Mouse (Mus musculus): ENCODE measurements around the gene Trpm3. TPM values are rescaled to one million over a fixed set of nuclear protein-coding genes. Genes with fewer than 3 reads are reported as not detected.

Gene Trpm3
- polyA plus RNA-seq, 1 experiment from 2014 or later: 39.8 TPM

- 80% methylated on average over 14 of the region's 14 CpGs for WGBS
- no peak overlapping the region for H3K4me2 ChIP-seq (ENCODE audit: low read length)
Measured at GRCm38 (mm10) chr19:22960450-22961265, 821.8 kb downstream of the Trpm3 start.

GRCm38 (mm10) chr19:22962001-22962708 is 823.3 kb downstream of the Trpm3 start:
- Histone ChIP-seq H3K4me2 (ENCODE audit: low read length) (no peak overlapping the region), H3K27ac (ENCODE audit: low read depth, low read length) (no peak overlapping the region), H3K4me1 (ENCODE audit: control insufficient read depth, insufficient read depth, low read depth, low read length) (peaks cover 3% of the 10 kb centered on the region; the same call in 1 of the 2 replicates), H3K9ac (ENCODE audit: low read depth, low read length) (no peak overlapping the region), H3K27me3 (replicated peaks; ENCODE audit: control insufficient read depth, insufficient read depth, low read length) (no peaks in the 10 kb centered on the region), H3K36me3 (ENCODE audit: control insufficient read depth, insufficient read depth, low read length) (no peaks in the 10 kb centered on the region), H3K4me3 (ENCODE audit: low read length) (no peak overlapping the region), H3K9me3 (ENCODE audit: control insufficient read depth, low read length) (no peaks in the 10 kb centered on the region)
- 52% methylated on average over 12 of the region's 12 CpGs for WGBS
- no peak for ATAC-seq

More at GRCm38 (mm10) chr19:22960450-22961265, 821.8 kb downstream of the Trpm3 start:
- H3K36me3 ChIP-seq (ENCODE audit: control insufficient read depth, insufficient read depth, low read length): no peaks in the 10 kb centered on the region
- no peaks in the 10 kb centered on the region for H3K9me3 ChIP-seq (ENCODE audit: control insufficient read depth, low read length)
- H3K4me3 ChIP-seq (ENCODE audit: low read length): no peak overlapping the region
- H3K27me3 ChIP-seq (replicated peaks; ENCODE audit: control insufficient read depth, insufficient read depth, low read length): no peaks in the 10 kb centered on the region
- no peak overlapping the region for H3K9ac ChIP-seq (ENCODE audit: low read depth, low read length)
- ATAC-seq: 0 out of 2 replicates have a peak, but pooled peaks have one; percentile 19
- H3K27ac ChIP-seq (ENCODE audit: low read depth, low read length): peak overlapping the region; percentile 1; the same call in 1 of the 2 replicates
- peaks cover 3% of the 10 kb centered on the region; the same call in 1 of the 2 replicates for H3K4me1 ChIP-seq (ENCODE audit: control insufficient read depth, insufficient read depth, low read depth, low read length)

GRCm38 (mm10) chr19:22962731-22963130 is 823.9 kb downstream of the Trpm3 start:
- H3K27me3 ChIP-seq (replicated peaks; ENCODE audit: control insufficient read depth, insufficient read depth, low read length): no peaks in the 10 kb centered on the region
- 48% methylated on average over 8 of the region's 8 CpGs for WGBS

GRCm38 (mm10) chr19:22963726-22964398 is 825.0 kb downstream of the Trpm3 start:
- Histone ChIP-seq H3K27me3 (replicated peaks; ENCODE audit: control insufficient read depth, insufficient read depth, low read length) (no peaks in the 10 kb centered on the region), H3K4me2 (ENCODE audit: low read length) (no peak overlapping the region), H3K9ac (ENCODE audit: low read depth, low read length) (no peak overlapping the region), H3K27ac (ENCODE audit: low read depth, low read length) (no peak overlapping the region), H3K4me1 (ENCODE audit: control insufficient read depth, insufficient read depth, low read depth, low read length) (peaks cover 3% of the 10 kb centered on the region; the same call in 1 of the 2 replicates), H3K4me3 (ENCODE audit: low read length) (no peak overlapping the region), H3K9me3 (ENCODE audit: control insufficient read depth, low read length) (no peaks in the 10 kb centered on the region), H3K36me3 (ENCODE audit: control insufficient read depth, insufficient read depth, low read length) (no peaks in the 10 kb centered on the region)
- 63% methylated on average over 6 of the region's 6 CpGs for WGBS
- no peak for ATAC-seq

More at GRCm38 (mm10) chr19:22962731-22963130, 823.9 kb downstream of the Trpm3 start:
- Histone ChIP-seq H3K36me3 (ENCODE audit: control insufficient read depth, insufficient read depth, low read length) (no peaks in the 10 kb centered on the region), H3K4me2 (ENCODE audit: low read length) (no peak overlapping the region), H3K9me3 (ENCODE audit: control insufficient read depth, low read length) (no peaks in the 10 kb centered on the region), H3K9ac (ENCODE audit: low read depth, low read length) (no peak overlapping the region), H3K4me1 (ENCODE audit: control insufficient read depth, insufficient read depth, low read depth, low read length) (peaks cover 3% of the 10 kb centered on the region; the same call in 1 of the 2 replicates), H3K4me3 (ENCODE audit: low read length) (no peak overlapping the region), H3K27ac (ENCODE audit: low read depth, low read length) (no peak overlapping the region)
- ATAC-seq: peak; percentile 60

- no peak for ATAC-seq
- Histone ChIP-seq H3K9me3 (ENCODE audit: control insufficient read depth, low read length) (no peaks in the 10 kb centered on the region), H3K27ac (ENCODE audit: low read depth, low read length) (no peak overlapping the region), H3K27me3 (replicated peaks; ENCODE audit: control insufficient read depth, insufficient read depth, low read length) (no peaks in the 10 kb centered on the region), H3K36me3 (ENCODE audit: control insufficient read depth, insufficient read depth, low read length) (no peaks in the 10 kb centered on the region), H3K4me2 (ENCODE audit: low read length) (no peak overlapping the region), H3K9ac (ENCODE audit: low read depth, low read length) (no peak overlapping the region), H3K4me1 (ENCODE audit: control insufficient read depth, insufficient read depth, low read depth, low read length) (peaks cover 3% of the 10 kb centered on the region; the same call in 1 of the 2 replicates), H3K4me3 (ENCODE audit: low read length) (no peak overlapping the region)
- WGBS: 69% methylated on average over 6 of the region's 6 CpGs
Measured at GRCm38 (mm10) chr19:22965470-22965869, 826.6 kb downstream of the Trpm3 start.

GRCm38 (mm10) chr19:22973294-22973693 is 834.4 kb downstream of the Trpm3 start:
- Histone ChIP-seq H3K4me2 (ENCODE audit: low read length) (no peak overlapping the region), H3K4me1 (ENCODE audit: control insufficient read depth, insufficient read depth, low read depth, low read length) (no peaks in the 10 kb centered on the region), H3K27me3 (replicated peaks; ENCODE audit: control insufficient read depth, insufficient read depth, low read length) (no peaks in the 10 kb centered on the region), H3K9ac (ENCODE audit: low read depth, low read length) (no peak overlapping the region), H3K27ac (ENCODE audit: low read depth, low read length) (no peak overlapping the region), H3K36me3 (ENCODE audit: control insufficient read depth, insufficient read depth, low read length) (no peaks in the 10 kb centered on the region), H3K4me3 (ENCODE audit: low read length) (no peak overlapping the region), H3K9me3 (ENCODE audit: control insufficient read depth, low read length) (no peaks in the 10 kb centered on the region)
- WGBS: 84% methylated on average over 3 of the region's 3 CpGs
- no peak for ATAC-seq

- no peak overlapping the region for H3K4me3 ChIP-seq (ENCODE audit: low read length)
- no peak overlapping the region for H3K9ac ChIP-seq (ENCODE audit: low read depth, low read length)
- no peaks in the 10 kb centered on the region for H3K4me1 ChIP-seq (ENCODE audit: control insufficient read depth, insufficient read depth, low read depth, low read length)
- H3K9me3 ChIP-seq (ENCODE audit: control insufficient read depth, low read length): no peaks in the 10 kb centered on the region
- WGBS: 90% methylated on average over 5 of the region's 5 CpGs
- H3K36me3 ChIP-seq (ENCODE audit: control insufficient read depth, insufficient read depth, low read length): no peaks in the 10 kb centered on the region
- H3K27ac ChIP-seq (ENCODE audit: low read depth, low read length): no peak overlapping the region
- H3K27me3 ChIP-seq (replicated peaks; ENCODE audit: control insufficient read depth, insufficient read depth, low read length): no peaks in the 10 kb centered on the region
- no peak for ATAC-seq
- H3K4me2 ChIP-seq (ENCODE audit: low read length): no peak overlapping the region
Measured at GRCm38 (mm10) chr19:22973727-22974126, 834.9 kb downstream of the Trpm3 start.

GRCm38 (mm10) chr19:22975801-22976200 is 837.0 kb downstream of the Trpm3 start:
- H3K36me3 ChIP-seq (ENCODE audit: control insufficient read depth, insufficient read depth, low read length): no peaks in the 10 kb centered on the region; the same call in 1 of the 2 replicates
- no peak overlapping the region for H3K4me3 ChIP-seq (ENCODE audit: low read length)
- no peak overlapping the region for H3K4me2 ChIP-seq (ENCODE audit: low read length)
- no peaks in the 10 kb centered on the region for H3K4me1 ChIP-seq (ENCODE audit: control insufficient read depth, insufficient read depth, low read depth, low read length)
- 92% methylated on average over 5 of the region's 5 CpGs for WGBS
- H3K27me3 ChIP-seq (replicated peaks; ENCODE audit: control insufficient read depth, insufficient read depth, low read length): no peaks in the 10 kb centered on the region
- ATAC-seq: no peak
- H3K9me3 ChIP-seq (ENCODE audit: control insufficient read depth, low read length): no peaks in the 10 kb centered on the region
- H3K27ac ChIP-seq (ENCODE audit: low read depth, low read length): no peak overlapping the region
- no peak overlapping the region for H3K9ac ChIP-seq (ENCODE audit: low read depth, low read length)
